Mouse (Mus musculus) layer of hippocampus, adult 9-10 months (tissue): ENCODE measurements around the gene Kcnk12.

Experiments used
- DNase-seq: peaks from one replicate; pipeline ENCODE4 v3.0.0; 2022; ENCODE audit warnings: low spot score

Kcnk12 gene

DNA sequence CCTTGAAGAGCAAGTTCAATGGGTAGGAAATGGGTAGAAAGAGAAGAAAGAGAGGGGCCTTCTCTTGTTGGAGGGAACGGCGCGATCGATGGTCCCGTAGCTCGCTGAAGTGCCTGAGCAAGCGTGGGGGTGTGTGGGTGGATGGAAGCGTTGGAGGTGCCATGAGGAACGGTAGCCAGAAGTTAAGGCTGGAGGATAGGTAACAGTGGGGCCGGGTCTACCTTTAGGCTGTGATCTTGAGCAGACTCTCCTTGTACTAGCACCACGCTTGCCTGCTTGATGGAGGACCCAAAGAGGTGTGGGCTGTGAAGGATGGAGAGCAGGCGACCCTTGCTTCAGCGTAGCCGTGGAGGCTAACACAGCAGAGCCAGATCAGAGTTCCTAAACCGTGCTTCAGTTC is 12.1 kb downstream of the Kcnk12 start:
- no peak for DNase-seq

DNA sequence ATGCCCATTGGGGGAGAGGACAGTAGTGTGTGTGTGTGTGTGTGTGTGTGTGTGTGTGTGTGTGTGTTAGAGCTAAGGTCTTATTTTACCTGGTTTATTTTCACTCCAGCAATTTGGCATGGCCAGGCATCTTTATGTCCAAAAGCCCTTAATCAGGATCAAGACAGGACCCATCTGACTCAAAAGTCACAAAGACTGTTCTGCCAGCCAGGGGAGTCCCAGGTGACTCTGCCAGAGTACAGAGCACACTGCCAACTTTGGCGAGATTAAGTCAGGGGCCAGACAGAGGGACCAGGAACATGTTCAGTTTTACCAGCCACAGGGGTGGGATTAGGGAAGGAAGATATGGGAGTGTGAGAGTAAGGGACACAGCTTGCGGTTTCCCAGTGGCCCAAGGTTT is 12.9 kb downstream of the Kcnk12 start:
- DNase-seq: no peak

DNA sequence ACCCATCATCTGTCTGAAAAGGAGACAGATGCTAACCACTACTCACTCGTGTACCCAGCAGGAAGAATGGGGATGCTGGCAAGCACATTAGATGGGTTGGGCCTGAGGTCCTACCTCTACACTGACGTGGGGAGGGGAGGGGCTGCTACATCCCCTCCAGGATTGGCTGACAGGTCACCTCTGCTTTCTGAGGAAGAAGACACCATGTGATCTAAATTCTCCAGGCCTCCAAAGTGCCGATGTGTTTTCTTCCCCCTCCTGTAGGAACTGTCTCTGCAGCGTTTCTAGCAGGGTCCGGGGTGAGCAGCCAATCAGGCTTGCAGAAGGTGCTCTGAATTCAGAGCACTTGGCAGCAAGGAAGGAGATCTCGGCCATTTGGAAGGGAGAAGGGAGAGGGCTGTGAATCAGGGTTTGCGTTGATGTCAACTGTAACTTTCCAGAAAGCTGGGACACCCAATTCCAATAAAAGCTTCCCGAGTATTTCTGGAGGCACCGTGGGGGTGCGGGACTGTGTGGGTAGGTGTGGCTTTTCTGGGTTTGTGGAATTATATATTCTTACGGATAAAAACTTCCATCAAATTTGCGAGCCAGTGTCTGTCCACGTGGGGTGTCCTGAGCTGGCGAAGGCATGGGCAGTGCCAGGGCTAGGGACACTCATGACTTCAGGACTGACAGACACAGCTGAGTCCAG is 13.5 kb downstream of the Kcnk12 start:
- DNase-seq: no peak

DNA sequence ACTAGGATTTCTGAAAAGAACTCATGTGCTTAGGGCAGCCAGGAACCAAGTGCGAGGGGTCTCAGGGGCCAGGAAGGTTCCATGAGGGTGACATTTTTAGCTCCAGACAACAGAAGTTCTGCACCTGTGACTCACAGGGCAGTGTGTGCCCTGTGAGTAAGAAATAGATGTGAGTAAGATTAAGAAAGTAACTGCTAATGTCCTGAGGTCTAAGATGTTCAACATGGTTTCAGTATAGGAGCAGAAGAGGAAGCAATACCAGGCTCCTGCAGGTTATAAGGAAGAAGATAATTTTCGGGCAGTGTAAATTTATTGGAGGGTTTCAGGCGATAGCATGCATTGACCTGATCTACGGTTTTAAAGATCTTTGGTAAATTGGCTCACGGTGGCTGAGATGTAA is 16.6 kb downstream of the Kcnk12 start:
- no peak for DNase-seq

DNA sequence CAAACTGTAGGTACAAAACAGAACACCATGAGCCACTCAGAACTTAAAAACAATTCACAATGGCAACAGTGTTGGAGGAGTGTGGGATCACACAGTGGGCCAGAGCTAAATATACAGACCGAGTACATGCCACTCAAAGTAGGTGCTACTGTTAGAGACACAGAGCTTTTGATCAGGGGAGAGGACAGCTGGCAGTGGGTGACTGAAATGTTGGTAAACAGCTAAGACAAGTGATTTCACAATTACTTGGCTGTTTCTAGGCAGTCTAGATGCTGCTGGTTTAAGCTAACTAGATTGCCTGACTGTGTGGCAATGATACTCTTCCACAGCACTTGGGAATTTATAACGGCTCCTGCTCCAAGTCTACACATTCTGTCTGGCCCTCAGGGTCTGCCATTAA is 17.6 kb downstream of the Kcnk12 start:
- DNase-seq: no peak

DNA sequence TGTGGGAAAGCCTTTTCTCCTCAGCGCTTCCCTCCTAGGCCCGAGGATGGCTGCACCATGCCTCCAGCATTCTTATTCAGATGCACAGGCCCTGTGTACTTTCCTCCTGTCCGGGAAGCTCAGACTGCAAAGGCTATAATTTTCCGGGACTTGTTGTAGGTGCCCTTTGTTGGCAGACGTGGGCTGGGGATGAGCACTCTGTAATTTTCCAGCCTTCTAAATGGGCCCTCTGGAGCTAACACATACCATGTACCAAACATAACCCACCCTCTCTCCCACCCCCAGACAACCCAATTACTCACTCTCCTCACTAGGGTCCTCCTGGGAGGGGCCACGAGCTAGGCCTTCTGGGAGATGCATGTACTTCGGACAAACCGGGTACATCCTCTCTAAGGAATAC is 22.8 kb downstream of the Kcnk12 start:
- no peak for DNase-seq

DNA sequence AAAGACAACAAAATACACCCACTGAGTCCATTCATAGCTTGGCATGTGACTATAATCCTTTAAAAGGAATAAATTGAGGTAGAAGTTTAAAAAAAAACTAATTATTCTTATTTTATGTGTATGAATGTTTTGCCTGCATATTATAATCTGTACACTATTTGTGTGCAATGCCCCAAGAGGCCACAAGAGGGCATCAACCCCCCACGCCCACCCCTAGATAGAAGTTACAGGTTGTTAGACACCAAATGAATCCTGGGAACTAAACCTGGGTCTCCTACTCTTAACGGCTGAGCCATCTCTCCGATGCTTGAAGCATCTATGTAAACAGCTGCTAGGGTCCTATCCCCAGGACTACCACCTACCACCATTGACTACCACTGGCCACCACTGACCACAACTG is 24.6 kb downstream of the Kcnk12 start:
- DNase-seq: no peak

DNA sequence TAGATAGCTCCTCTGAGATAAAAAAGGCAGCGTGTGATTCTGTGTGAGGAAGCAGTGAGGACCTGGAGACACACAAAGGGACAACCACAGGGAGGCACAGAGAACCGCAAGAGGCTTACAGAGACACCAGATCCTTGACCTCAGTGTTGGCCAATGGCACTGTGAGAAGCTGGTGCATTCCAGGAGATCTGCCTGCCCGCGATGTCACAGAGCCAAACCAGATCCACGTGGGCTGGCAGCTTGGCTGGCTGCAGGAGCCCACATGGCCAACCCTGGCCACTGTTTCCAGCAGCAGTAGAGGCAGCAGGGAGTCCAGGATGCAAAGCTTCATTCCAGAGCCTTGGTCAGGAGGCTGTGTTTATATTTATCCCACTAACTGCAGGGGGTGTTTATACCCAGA is 27.0 kb downstream of the Kcnk12 start:
- no peak for DNase-seq

DNA sequence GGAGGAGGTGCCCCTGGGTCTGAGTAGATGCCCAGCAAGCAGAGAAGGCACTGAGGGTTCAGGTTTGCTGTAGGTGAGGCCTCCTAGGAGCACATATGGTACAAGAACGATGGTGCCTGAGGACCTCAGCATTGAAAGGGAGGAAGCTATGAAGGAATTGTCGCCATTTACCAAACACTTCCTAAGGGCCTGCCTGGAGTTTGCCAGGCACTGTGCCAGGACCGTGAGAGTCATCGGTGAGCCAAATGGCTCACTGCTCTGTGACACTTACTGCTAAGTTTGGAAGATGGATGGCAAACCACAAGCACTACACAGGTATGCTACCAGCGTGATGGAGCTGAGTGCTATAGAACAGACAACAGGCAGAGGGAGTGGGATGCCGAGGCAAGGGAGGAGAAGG is 30.9 kb downstream of the Kcnk12 start:
- no peak for DNase-seq

DNA sequence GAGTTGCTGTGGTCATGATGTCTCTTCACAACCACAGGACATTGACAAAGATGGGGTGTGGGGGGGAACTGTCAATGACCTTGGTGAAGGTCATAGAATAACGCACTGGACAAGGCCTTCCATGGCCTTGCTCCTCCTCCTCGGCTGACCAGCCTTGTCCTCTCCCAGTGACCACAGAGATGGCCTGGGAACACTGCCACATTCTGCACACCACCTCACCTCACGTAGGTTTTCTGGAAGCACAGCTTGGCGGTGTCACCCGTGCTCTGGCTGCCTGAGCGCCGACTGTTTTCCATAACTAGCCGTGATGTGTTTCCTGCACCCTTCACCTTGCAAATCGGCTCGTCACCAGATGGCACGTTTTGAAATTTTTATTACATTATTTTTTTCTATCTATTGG is 32.8 kb downstream of the Kcnk12 start:
- DNase-seq: no peak

DNA sequence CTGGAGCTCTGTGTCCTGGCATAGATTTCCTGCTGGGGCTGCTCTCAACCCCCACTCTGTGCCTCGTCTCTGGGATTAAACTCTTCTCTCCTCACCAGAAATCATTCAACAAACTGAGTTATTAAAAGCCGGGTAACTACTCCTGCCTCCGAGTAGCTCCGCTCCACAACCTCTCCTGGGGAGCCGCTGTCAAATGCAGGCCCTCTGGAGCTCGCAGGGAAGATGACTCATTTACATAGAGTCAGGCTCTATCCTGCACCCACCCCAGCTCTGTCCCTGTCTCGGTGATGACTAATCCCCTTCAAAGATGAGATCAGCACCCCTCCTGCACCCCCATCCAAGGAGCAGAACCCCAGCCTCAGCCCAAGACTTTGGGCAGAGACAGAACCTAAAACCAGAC is 34.6 kb downstream of the Kcnk12 start:
- no peak for DNase-seq

DNA sequence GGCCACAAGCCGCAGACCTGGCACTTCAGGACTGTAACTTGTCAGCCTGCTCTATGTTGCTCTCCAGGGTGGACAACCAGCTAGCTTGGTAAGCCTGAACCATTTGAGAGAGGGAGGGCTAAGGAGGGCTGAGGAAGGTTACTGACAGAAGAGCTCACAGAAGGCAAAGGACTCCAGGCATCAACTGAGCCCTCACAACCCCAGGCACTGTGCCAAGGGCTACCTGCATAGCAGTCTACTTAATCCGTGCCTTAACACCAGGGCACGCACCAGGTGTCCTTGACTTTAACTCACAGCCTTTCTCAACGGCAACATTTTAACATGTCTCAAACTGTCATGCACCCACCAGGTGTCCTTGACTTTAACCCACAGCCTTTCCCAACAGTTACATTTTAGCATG is 37.5 kb downstream of the Kcnk12 start:
- DNase-seq: no peak

DNA sequence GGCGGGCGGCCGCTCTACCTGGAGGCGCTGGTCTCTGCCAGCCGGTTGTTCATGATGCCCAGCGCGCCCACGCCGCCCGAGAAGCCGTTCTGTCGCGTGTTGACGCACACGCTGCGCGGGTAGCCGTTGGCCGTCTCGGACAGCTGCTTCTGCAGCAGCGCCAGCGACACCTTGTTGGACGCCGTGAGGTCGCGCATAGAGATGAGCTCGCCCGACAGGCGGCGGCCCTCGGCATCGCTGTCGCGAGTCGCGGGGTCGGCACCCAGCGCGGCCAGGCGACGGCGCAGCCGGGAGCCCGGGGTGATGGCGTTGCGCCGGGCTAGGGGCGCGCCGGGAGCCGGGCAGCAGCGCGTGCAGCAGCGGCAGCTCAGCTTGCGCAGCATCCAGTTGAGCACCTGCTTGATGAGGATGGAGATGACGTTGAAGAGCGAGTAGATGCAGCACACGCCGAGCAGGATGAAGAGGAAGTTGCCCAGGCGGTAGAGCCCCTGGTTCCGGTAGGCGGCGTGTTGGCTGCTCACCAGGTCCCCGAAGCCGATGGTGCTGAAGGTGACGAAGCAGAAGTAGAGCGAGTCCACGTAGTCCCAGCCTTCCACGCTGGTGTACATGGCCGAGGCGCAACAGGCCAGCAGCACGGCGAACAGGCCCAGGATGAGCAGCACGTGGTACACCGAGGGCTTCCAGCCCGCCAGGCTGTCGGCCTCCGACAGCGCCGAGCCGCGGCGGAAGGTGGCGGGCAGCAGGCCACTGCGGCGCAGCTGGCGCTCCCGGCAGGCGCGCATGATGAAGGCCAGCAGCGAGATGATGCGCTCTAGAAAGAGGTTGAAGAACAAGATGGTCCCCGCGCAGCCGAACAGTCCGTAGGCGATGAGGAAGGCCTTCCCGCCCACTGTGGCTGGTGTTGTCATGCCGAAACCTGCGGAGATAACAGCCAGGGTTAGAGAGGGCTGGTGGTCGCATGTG is 51.6 kb downstream of the Kcnk12 start:
- DNase-seq: no peak

DNA sequence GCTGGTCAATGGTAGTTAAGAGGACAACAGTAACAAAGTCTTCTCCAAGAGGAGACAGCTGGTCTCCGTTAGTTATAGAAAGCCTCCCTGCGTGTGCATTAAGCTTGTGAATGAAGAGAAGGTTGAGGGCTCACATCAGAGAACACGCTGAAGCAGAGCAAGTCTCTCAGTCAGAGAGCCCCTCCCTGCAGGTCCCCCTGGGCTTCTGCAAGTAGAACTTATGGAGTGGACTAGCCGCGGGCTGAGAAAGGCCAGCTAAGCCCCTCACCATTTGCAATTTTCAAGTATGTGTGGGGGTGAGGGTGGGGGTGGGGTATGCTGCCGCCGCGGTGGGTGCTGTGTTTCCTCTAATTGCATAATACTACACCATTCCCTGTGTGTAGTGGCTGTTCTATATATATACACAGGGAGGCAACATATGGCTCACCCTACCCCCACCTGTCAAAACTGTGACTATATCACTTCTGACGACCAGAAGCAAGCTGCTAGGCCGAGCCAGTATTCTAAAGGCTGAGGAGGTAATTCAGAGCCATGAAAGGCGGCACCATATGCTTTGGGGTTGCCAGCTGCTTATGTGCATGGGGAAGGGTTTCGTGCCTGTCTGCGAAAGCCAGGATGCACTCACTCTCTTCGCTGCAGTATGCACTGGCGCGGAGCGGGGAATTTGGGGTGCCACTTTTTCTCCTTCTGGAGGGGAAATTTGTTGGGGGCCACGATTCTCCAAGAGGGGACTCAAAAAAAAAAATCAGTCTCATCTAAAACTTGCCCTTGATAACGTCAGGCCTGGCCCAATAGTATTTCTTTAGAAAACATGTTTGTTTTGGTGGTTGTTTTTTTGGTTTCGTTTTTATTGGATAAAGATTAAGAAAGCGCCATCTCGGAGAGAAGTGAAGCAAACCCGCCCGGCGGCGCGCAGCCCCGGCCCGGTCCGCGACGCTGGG is 52.5 kb downstream of the Kcnk12 start:
- peak; percentile 57 for DNase-seq

DNA sequence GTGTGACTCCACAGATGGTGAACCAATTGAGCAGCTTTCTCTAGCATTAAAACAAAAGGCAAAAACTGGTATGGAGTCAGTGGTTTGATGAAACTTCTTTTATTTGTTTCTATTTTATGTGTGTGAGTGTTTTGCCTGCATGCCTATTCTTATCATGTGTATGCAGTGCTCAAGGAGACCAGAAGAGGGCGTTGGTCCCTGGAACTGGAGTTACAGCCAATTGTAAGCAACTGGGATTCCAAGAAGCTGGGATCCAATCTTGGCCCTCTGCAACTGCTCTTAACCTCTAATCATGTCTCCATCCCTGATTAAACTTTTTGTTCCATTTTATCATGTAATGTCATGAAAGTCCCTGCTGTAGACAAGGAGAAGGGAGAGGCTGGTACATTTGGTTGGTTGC is 58.0 kb downstream of the Kcnk12 start:
- DNase-seq: no peak

DNA sequence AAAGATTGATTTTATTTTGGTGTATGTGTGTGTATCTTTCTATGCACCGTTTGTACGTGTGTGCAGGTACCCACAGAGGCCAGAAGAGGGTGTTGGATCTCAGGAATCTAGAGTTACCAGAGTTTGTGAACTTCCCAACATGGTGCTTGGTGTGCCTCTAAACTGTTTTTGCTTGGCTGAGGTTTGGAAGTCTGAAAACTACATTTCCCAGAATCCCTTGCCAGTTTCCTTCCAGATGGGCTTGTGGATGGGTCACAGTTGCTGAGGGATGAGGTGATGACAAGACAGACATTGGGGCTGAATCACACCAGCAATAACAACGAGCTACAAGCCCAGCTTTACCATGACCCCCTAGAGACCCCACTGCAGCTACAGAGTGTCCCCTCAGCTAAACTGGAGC is 60.6 kb downstream of the Kcnk12 start:
- no peak for DNase-seq

DNA sequence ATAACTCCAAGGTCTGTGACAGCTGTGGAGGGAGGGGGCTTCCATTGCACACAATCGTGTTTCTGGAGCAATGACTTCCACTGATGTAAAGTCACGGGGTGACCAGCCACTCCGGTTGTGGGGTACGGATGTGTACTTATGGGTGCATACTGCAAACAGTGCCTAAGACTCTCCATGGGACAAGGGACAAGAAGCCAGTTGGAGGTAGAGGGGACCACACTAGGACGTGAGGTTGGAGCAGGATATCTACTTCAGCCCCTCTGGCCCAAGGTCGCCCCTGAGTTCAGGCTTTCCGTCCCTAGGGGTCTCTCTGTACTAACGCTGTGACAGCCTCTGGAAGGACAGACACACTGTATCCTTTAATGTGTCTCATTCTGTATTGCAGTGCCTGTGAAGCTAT is 63.3 kb downstream of the Kcnk12 start:
- no peak for DNase-seq

DNA sequence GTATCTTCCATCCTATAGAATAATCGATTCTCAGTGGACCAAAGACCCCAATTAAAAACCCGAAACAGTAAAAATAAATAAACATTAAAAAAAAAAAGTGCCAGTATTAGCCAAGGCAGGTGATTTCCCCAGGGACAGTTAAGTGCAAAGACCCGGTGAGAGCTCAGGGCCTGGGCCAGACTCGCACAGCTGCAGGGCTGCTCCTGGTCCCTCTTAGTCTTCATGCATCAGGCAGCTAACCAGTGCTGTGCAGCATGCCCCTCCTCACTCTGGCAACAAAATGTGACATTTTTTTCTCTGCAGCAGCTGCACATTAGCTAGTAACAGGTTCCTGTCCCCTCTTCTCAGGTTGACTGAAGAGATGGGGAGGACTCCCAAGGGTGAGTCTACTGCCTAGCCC is 65.8 kb downstream of the Kcnk12 start:
- no peak for DNase-seq

DNA sequence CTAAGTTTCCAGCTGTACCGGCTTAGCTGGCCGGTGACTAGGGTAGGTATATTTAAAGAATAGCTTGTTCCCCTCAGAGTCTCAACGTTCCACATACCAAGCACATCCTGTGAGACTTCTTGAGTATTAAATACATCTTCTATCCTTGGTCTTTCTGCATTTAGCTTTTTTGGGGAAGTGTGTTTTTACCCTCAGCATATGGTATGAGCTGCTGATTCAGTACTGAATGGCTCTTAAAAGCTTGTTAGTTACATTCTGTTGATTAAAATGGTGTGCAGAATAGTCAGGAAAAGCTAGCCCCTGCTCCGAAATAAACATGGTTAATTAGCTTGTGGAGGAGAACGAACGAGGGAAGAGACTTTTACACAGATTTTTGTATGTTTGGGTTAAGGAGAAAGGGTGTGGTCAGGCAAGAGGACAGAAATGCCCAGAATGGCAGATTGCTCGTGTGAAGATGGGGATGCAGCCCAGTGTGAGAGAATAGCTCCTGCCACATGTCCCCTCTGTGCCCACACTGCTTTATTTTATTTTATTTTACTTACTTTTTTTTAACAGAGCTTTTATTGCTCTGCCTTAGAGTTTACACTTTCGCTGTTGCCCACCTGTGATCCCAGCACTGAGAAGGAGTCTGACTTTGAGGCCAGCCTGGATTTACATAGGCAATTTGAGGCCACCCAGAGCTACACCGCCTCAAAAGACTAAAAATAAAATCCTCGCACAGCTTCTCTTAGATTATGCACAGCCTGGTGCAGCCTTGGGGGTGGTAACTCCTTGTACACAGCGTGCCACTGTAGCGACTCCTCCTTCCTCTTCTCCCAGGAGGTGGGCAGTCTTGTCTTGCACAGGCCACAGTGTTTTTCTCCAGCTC is 71.1 kb downstream of the Kcnk12 start:
- DNase-seq: no peak

DNA sequence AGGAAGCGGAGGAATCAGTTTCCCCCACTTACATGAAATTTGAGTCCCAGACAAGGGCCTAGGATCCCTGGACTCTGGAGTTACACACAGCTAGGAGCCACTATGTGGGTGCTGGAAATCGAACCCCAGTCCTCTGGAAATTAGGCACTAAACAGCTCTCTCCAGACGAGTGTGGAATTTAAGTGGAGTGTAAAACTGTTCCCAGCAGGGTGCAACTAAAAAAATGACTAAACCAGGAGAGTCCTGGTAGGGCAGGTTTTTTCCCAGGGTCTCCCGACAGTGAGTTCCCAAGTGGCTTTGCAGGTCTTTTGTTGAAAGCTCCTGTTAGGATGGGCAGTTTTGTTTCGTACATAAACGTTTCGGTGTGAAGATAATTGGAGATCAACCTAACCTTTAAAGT is 73.1 kb downstream of the Kcnk12 start:
- DNase-seq: no peak

DNA sequence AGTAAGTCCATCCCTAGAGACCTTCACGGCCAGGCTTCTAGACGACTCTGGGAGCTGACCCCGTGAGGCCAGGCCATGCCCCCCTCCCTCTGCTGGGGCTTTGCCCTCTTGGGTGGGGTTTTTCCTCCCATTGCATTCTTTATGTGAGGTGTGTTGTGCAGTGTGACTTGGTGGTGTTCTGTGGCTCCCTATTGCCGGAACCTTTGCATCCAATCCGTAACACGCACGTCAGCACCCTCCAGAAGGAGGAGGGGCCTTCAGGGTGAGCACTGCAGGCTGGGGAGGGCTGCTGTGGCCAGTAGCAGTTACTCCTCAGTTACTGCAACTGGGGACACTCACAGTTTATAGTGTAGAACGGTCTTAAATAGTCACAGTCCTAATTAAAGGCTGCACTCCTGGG is 97.7 kb downstream of the Kcnk12 start:
- no peak for DNase-seq
